Mouse (Mus musculus): ENCODE data around the gene Olfr1340.

Gene Olfr1340

DNA sequence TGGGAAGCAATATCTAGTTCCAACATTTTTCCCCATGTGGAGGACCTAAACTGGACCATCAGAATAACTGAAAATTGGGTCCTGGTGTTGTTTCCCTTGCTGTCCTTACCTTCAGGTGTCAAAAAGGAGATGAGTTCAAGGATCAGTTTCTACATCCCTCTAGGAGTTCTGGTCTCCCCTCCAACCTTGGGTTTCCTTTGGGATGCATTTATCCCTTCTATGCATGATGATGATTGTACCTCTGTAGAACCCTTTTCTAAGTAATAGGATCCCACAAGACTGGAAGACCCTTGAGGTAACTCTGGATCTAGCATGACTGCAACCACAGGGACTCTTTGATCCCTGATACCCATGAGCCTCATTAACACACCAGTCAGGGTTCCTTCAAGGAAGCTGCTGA is at the start of gene Olfr1340:
Olfr1340 (plus strand) TSS at position 301 of the 400 bp plus-strand sequence.
- no peak for DNase-seq (ENCODE audit: low spot score)

DNA sequence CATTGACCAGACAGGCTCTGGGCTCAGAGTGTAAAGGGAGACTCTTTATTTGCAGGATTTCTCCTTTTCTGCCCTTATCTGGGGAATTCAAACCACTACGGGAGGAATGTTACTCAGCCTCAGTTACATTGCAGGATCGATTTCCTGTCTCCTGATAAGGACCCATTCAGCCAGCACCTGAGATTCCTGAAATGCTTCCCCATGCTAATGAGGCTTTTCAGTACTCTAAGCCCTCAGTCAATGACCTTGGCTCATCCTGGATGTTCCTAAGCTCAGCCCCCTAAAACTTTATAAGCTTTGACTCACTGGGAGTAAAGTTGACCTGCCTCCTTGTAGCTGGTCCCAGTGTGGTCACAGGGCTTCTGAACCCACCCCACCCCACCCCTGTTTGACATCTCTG is 32.9 kb upstream of the Olfr1340 start:
- DNase-seq (ENCODE audit: low spot score), result no peak

DNA sequence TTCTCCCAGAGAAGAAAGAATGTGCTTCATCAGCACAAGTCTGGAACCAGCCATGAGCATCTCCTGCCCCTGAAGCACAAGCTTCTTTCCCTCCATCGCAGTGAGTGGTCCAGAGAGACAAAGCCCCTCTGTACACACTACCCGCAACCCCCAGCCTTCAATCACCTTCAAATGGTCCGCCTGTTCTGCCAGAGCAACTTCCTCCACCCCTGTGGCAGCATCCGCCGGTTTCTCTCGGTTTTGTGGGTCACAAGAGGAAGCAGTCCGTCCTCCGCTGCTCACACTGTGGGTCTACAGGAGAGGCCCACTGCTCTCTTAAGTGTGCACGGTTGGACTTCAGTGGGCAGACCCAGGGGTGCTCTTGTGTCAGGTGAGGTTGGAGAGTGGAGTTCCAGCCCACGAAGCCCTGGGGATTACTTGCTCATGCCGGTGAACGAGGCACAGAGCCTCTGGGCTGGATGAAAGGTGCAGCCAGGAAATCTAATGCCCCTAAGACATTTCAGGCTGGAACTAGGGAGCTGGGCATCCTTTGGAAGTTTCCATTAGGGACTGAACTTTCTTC is 27.4 kb upstream of the Olfr1340 start, which contains the start of gene Olfr1342:
Olfr1342 (minus strand) TSS at position 345 of the 562 bp plus-strand sequence.
- DNase-seq (ENCODE audit: low spot score), result no peak

DNA sequence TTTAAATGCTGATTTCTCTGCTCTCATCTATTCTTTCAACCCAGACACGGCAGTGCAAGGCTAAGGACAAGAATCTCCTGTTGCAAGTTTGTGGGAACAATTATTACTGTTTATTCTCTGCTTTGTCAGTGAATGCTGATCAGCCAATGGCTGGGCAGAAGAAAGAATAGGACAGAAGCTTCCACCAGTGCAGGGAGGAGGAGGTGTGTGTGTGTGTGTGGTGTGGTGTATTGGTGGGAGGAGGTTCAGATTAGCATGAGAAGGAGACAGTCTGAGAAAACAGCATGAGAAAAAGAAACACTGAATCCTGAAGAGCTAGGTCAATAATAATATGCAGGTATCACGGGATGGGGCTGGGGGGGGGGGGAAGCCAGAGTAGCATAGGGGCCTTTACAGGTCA is 26.1 kb upstream of the Olfr1340 start:
- DNase-seq (ENCODE audit: low spot score), result no peak

DNA sequence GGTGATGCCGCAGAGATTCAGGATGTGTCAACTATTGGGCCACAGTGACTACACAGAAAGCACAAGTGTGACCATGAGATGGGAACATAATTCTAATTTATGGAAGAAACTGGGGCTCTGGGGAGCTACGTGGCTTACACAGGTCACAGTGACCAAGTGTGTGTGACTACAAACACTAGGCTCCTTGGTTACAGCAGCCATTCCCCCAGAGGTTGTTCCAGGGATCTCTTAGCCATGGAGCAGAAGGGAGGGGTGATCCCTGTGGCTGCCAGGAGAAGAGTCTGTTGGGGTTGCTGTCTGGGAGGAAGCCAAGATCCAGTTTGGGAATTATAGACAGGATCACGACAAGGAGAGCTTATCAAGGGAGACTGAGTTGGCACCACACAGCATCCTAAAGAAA is 16.7 kb upstream of the Olfr1340 start, which contains the start of gene Olfr1341:
Olfr1341 (plus strand) TSS at position 301 of the 400 bp plus-strand sequence.
- DNase-seq (ENCODE audit: low spot score), result no peak

DNA sequence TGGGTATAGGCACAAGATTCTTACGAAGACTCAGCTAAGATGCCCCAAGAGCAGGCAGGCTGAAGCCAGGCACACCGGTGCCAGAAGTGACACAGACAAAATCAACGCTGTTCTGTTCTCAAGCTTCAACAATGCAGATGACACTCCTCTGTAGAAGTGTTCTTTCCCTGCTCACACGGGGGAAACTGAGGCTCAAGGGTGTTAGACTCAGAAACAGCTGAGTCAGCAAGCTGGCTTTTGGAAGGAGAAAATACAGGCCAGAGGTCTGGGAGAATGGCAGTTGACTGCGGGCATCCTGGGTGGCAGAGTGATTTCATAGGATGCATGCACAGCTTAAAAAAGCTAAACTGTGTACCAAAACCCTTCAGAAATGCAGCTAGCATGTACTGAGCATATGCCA is 11.9 kb upstream of the Olfr1340 start:
- no peak for DNase-seq (ENCODE audit: low spot score)

- no peak for DNase-seq (ENCODE audit: low spot score)
Measured at GRCm38 (mm10) chr4:118711656-118712055, 8.3 kb upstream of the Olfr1340 start.

DNA sequence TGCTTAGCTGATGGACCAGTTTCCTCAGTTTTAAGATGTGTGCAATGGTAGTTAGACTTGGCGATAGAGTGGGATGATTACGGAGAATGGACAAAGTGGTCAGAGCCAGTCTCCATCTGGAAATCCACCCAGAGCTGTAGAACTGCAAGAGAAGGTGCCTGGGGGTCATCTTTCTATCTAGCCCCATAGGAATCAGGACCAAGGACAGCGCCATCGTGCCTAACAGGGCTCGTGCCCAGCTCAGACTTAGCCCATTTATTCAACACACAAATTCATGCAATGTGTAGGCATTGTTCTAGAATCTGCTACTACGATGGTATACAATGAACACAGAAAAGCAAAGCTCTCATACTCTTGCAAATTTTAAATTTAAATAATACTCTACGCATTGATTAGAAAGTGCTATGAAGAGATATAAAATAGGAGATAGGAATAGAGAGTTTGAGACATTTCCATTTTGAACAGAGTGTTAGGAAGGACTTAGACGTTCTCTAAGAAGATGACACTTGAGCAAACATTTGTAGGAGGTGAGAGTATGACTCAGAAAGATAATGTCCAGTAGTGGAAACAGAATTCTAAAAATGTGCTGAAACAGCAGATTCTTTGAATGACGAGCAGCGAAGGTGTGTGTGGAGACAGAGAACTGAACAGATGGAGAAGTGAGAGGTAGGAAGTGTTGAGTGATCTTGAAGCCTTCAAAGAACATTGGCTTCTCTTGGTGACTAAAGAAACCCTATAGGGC is 2.0 kb downstream of the Olfr1340 start:
- DNase-seq (ENCODE audit: low spot score), result no peak

DNA sequence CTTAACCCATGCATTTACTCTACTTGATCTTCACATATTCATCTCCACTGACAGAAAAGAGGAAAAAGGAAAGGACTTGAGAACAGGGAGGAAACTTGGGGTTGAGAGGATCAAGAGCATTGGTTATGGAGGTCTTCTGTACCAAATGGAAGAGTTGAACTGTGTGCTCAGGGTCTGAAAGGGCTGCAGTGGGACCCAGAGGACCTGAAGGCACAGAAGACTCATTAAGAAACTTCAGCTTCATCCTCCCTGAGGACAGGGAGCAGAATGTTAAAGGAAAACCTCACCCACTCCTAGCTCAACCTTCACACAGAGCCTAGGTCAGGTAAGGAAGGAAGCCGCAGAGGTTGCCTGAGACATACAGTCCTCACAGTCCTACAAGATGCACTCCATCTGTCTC is 11.9 kb downstream of the Olfr1340 start, which contains the start of gene Olfr1339:
Olfr1339 (plus strand) TSS at position 301 of the 400 bp plus-strand sequence.
- no peak for DNase-seq (ENCODE audit: low spot score)

- DNase-seq (ENCODE audit: low spot score), result no peak
Measured at GRCm38 (mm10) chr4:118739574-118739973, 19.6 kb downstream of the Olfr1340 start.

DNA sequence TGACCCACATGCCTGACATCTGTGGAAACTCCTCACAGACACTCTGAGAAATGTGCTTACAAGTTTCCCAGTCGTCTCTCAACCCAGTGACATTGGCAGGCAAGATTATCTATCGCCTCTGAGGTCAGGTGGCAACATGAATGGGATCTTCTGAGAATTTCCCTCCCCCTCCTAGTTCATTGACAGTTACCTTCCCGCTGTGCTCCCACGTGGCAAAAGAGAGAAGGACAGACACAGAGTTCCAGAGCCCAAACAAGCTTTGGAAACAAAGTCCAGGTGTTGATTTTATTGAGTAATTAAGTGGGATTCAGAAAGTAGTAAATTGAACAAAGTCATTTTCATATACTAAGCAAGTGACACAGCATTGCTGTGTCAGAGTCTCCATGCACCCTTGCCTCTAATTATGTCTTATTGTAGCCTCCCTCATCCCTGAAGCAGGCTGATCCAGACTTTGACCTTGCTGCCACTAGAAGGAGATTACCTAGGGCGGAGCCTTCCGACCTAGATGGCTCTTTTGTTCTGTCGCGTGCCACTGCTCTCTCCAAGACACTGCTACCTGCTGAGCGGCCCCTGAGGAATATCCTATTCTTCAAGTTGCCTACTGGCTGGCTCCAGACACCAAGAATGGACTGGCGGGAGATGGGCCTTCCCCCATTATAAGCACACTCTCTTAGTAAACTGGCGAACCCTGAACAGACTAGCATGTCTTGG is 21.2 kb downstream of the Olfr1340 start:
- DNase-seq (ENCODE audit: low spot score), result no peak

DNA sequence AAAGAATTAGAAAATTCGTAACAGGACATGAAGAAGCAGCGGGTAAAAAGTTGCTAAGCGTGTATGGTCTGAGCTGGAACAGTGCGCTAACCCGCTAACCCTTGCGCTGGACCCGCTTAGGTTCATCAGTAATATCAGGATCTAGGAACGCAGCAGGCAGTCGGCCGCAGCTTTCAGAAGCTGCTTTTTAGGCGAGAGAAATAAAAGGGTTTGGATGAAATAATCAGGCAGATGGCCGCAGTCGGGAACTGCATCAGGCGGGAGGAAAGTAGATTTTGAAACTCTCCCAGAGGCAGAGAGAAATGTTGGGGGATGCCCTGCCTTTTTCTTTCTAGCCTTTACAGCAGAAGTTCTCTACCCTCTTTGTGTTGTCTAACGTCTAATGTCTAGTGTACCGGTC is 21.9 kb downstream of the Olfr1340 start:
- no peak for DNase-seq (ENCODE audit: low spot score)

DNA sequence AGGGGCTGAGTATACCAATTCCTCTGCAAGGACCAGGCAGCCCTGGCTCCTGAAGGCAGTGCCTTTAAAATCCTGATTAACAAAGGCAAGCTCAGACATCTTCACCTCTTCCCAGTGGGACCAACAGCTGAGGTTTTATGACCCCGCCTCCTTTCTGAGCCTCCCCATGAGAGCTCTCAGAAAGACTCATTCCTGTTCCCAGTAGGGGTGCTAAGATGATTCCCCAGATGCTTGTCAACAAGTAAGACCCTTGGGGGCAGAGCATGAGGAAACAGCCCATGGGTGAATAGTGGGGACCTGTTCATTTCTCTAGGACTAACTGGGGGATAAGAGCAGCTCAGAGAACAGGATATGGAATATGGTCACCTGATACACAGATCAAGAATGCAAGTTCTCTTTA is 38.7 kb downstream of the Olfr1340 start, which contains the start of gene Olfr1338:
Olfr1338 (minus strand) TSS at position 101 of the 400 bp plus-strand sequence.
- no peak for DNase-seq (ENCODE audit: low spot score)
